Mouse (Mus musculus): ENCODE data around the gene Zfp462.

Zfp462 gene

GRCm38 (mm10) chr4:55040258-55040964, 95.6 kb downstream of the Zfp462 start:
- ATAC-seq (ENCODE audit: insufficient number of reproducible peaks, low FRiP score, low TSS enrichment): no peak

DNA sequence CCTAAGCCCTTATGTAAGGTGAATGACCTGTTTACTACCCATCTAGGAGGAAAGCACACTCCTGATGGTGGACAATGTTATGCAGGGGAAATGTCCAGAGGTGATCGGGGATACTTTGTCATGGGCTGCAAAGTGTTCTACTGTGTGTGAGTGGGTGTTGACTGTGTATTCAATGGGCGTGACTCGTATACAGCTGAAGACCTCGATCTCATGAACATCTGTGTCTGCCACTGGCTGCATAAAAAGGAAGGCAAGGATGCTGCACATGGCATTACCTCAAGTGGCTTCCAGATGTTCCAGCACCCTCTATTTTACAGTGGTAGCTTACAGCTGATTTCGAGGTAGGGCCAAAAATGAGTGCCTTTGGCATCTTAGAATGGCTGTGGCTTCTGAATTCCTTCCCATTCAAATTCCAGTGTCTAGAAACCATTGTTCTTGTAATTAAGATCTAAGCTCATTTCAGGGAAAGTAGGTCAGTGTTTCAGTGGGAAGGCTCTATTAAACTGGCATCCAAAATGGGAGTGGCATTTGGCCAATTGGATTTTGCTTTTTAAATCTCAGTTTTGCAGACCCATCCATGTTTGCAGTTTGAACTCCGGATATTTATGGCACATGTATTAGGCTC, 96.4 kb downstream of the Zfp462 start:
- no peak for ATAC-seq (ENCODE audit: insufficient number of reproducible peaks, low FRiP score, low TSS enrichment)

DNA sequence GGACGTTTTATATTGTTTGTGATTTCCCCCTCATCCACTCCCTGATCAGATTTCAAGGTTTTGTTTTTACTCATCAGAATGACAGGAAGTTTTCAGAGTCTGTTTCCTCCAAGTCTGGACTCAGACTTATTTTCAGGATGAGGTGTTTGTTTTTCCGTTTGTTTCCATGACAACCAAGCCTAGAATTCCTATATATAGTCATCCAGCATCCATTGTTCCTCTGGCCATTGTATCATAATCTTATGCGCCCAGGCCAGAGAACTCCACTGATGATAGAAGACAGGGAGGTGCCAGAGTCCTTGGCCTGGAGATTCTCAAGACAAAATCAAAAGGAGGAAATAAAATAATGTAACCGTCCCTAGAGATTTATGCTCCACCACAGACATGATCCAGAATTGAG, 97.7 kb downstream of the Zfp462 start:
- no peak for ATAC-seq (ENCODE audit: insufficient number of reproducible peaks, low FRiP score, low TSS enrichment)

- ATAC-seq (ENCODE audit: insufficient number of reproducible peaks, low FRiP score, low TSS enrichment): no peak
Measured at GRCm38 (mm10) chr4:55047266-55047665, 102.4 kb downstream of the Zfp462 start.

DNA sequence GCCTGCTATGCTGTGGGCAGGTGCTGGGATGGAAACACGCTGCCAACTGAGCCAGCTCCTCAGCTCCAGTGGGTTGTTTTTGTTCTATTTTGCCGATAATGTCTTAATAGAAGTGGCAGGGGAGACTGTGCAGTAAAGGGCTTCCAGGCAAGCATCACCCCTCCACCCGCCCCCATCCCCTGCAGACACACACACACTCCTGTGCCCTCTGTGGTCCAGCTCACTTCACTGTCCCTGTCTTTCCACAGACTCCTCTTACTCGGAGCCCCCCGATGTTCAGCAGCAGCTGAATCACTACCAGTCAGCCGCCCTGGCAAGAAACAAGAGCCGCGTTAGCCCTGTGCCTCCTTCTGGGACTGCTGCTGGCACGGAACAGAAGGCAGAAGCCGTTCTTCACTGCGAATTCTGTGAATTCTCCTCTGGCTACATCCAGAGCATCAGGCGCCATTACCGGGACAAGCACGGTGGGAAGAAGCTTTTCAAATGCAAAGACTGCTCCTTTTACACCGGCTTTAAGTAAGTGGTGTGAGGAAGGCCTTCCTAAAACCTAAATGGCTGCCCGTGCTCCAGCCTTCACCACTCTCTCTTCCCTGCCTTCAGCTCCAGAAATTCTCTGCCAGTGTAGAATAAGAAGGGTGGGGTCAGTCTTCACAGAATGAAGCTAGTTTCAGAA, 105.2 kb downstream of the Zfp462 start:
- ATAC-seq (ENCODE audit: insufficient number of reproducible peaks, low FRiP score, low TSS enrichment): no peak; the same call in 1 of the 2 replicates

DNA sequence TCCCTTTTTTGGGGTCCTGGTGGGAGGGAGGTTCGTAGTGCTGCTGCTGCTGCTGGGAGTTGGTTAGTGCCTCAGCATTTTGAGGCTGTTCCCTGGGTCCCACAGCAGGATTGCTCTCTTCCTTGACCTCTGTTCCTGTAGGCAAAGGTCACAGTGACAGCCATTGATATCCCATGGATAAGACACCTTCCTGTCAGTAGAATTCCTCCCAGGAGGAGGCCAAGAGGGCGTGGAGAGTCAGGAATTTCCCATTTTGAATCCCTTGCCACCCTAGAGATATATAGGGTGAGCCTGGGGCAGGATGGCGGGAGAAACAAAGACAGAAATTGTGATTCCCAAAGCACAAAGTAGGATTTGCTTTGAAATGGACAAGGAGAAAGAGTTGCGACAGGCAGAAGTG, 106.5 kb downstream of the Zfp462 start:
- no peak for ATAC-seq (ENCODE audit: insufficient number of reproducible peaks, low FRiP score, low TSS enrichment)

DNA sequence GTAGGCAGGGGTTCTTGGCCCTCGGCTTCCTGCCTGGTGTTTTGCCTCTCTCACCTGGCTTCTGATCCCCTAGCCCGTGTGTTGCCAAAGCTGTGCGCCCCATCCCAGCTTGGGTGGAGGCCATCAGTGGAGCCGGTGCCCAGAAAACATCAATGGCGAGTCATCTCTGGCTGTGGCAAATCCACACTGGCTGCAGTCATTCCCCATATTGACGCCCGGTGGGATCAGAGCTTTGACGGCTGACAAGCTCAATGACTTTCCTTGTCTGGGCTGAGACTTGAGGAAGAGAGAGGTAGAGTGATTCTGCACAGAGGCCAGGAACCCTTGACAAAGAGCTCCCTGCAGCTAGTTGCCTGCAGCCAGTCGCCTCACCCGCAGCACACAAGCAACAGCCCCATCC, 107.8 kb downstream of the Zfp462 start:
- no peak for ATAC-seq (ENCODE audit: insufficient number of reproducible peaks, low FRiP score, low TSS enrichment)

GRCm38 (mm10) chr4:55057666-55058455, 113.0 kb downstream of the Zfp462 start:
- no peak for ATAC-seq (ENCODE audit: insufficient number of reproducible peaks, low FRiP score, low TSS enrichment)

- no peak for ATAC-seq (ENCODE audit: insufficient number of reproducible peaks, low FRiP score, low TSS enrichment)
Measured at GRCm38 (mm10) chr4:55058901-55059300, 114.1 kb downstream of the Zfp462 start.

GRCm38 (mm10) chr4:55066341-55067170, 121.7 kb downstream of the Zfp462 start:
- no peak for ATAC-seq (ENCODE audit: insufficient number of reproducible peaks, low FRiP score, low TSS enrichment)

GRCm38 (mm10) chr4:55071535-55071934, 126.7 kb downstream of the Zfp462 start:
- ATAC-seq (ENCODE audit: insufficient number of reproducible peaks, low FRiP score, low TSS enrichment): no peak

- ATAC-seq (ENCODE audit: insufficient number of reproducible peaks, low FRiP score, low TSS enrichment): no peak
Measured at GRCm38 (mm10) chr4:55077133-55077889, 132.5 kb downstream of the Zfp462 start.

GRCm38 (mm10) chr4:55077902-55078716, 133.3 kb downstream of the Zfp462 start:
- no peak for ATAC-seq (ENCODE audit: insufficient number of reproducible peaks, low FRiP score, low TSS enrichment)

- no peak for ATAC-seq (ENCODE audit: insufficient number of reproducible peaks, low FRiP score, low TSS enrichment)
Measured at GRCm38 (mm10) chr4:55079056-55079455, 134.2 kb downstream of the Zfp462 start.

DNA sequence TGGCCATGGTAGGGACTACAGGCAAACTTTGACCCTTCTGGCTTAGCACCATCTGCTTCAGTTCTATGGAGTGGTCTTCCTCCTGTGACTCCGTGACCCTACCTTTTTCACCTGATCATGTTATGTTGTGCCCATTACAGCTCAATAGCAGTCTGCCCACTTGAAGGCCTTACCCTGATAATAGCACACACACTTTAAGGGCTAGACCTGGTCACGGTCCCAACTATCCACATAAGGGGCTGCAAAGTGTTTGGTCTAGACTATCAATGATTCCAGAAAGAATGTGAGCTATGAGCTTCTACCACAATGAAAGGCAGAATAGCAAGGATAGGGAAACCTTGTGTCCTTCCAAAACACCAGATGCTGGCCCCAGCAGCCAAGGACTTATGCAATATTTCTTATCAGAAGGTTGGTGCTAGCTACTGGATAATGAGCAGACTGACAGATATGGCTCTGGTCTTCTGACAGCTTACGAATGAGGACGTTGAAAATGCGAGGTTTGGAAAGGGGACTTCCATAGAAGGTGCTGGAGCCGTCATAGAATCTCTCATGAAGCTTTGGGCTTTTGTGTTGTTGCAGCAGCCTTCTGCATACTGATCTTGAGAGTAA, 139.3 kb downstream of the Zfp462 start:
- ATAC-seq (ENCODE audit: insufficient number of reproducible peaks, low FRiP score, low TSS enrichment): no peak

DNA sequence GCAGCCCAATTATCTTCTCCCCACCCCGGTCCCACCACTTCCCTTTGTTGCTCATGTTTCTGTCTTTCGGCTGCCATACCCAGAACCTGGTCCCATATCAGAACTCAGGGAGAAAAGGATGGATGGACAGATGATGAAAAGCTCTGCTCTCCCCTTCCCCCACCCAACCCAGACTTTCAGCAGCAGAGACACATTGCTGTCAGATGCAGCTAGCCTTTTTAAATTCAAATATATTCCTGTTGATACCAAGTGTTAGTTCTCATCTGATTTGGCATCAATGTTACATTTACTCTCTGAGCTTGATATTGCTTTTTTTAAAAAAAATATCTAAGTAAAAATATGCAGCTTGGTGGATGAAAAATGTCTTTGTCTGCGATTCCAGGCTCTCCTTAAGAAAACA, 143.3 kb downstream of the Zfp462 start:
- no peak for ATAC-seq (ENCODE audit: insufficient number of reproducible peaks, low FRiP score, low TSS enrichment)

DNA sequence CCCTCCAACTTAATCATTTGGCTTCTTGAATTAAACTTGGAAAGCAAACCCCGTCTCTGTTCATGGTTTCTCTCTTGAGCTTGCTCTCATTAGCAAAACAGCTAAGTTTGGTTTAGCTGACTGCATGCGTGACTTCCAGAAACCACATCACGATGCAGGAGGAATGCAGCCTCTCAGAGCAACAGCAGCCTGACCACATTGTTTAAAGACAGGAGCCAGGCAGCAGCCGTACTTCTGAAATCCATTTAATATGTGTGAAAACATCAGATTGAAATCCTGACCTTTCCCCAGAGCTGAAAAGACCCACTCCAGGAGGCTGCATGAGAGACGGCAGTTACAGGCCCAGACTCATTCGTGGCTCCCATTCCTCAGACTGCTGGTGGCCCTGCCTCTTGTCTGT, 144.1 kb downstream of the Zfp462 start:
- no peak for ATAC-seq (ENCODE audit: insufficient number of reproducible peaks, low FRiP score, low TSS enrichment)

GRCm38 (mm10) chr4:55097157-55097556, 152.3 kb downstream of the Zfp462 start:
- ATAC-seq (ENCODE audit: insufficient number of reproducible peaks, low FRiP score, low TSS enrichment): no peak

Measured in cerebellum, adult (tissue).